Mouse (Mus musculus) layer of hippocampus, adult 9-10 months (tissue): ENCODE data around the gene L3mbtl3.

ENCODE experiments used
- DNase-seq: peaks from one replicate; pipeline ENCODE4 v3.0.0; 2022; ENCODE audit warnings: low spot score

L3mbtl3 gene

GRCm38 (mm10) chr10:26375790-26376545, at the start of gene L3mbtl3:
L3mbtl3 (minus strand) TSS chr10:26375971.
- DNase-seq, result peak; percentile 60

GRCm38 (mm10) chr10:26421168-26421567, 45.4 kb upstream of the L3mbtl3 start:
- no peak for DNase-seq

- no peak for DNase-seq
Measured at GRCm38 (mm10) chr10:26388656-26389055, 12.9 kb upstream of the L3mbtl3 start.

GRCm38 (mm10) chr10:26377332-26377602, 1.5 kb upstream of the L3mbtl3 start:
- no peak for DNase-seq

- no peak for DNase-seq
Measured at GRCm38 (mm10) chr10:26376546-26377331, 968 bp upstream of the L3mbtl3 start.

GRCm38 (mm10) chr10:26375351-26375751, 420 bp downstream of the L3mbtl3 start:
- no peak for DNase-seq

GRCm38 (mm10) chr10:26374436-26375311, 1.1 kb downstream of the L3mbtl3 start:
- DNase-seq, result no peak

- DNase-seq, result no peak
Measured at GRCm38 (mm10) chr10:26373951-26374435, 1.8 kb downstream of the L3mbtl3 start.

GRCm38 (mm10) chr10:26372940-26373931, 2.5 kb downstream of the L3mbtl3 start:
- peak; percentile 80 for DNase-seq

- no peak for DNase-seq
Measured at GRCm38 (mm10) chr10:26371416-26371815, 4.4 kb downstream of the L3mbtl3 start.

GRCm38 (mm10) chr10:26364942-26365341, 10.8 kb downstream of the L3mbtl3 start:
- no peak for DNase-seq

GRCm38 (mm10) chr10:26364326-26364856, 11.4 kb downstream of the L3mbtl3 start:
- DNase-seq, result no peak

- DNase-seq, result no peak
Measured at GRCm38 (mm10) chr10:26363605-26364004, 12.2 kb downstream of the L3mbtl3 start.

- DNase-seq, result no peak
Measured at GRCm38 (mm10) chr10:26358798-26359197, 17.0 kb downstream of the L3mbtl3 start.

GRCm38 (mm10) chr10:26358231-26358630, 17.5 kb downstream of the L3mbtl3 start:
- no peak for DNase-seq

GRCm38 (mm10) chr10:26353781-26354180, 22.0 kb downstream of the L3mbtl3 start:
- no peak for DNase-seq

- no peak for DNase-seq
Measured at GRCm38 (mm10) chr10:26351129-26351738, 24.5 kb downstream of the L3mbtl3 start.

GRCm38 (mm10) chr10:26350153-26350552, 25.6 kb downstream of the L3mbtl3 start:
- DNase-seq, result no peak

- no peak for DNase-seq
Measured at GRCm38 (mm10) chr10:26347614-26348013, 28.2 kb downstream of the L3mbtl3 start.

- no peak for DNase-seq
Measured at GRCm38 (mm10) chr10:26345879-26346278, 29.9 kb downstream of the L3mbtl3 start.
